Mouse (Mus musculus): Measurements from ENCODE around the gene Mad2l1. TPM values are rescaled to one million over a fixed set of nuclear protein-coding genes. Genes with fewer than 3 reads are reported as not detected.

Gene Mad2l1
- polyA plus RNA-seq, 1 experiment from 2014 or later, result 54.7 TPM

Other genes starting within 250 kb of the Mad2l1 start
- gene Vmn1r32, start 24.7 kb downstream of the Mad2l1 start, polyA plus RNA-seq (2015; fragmentation: Nextera tagmentation; extraction: Ambion mirVana), result 0.04 TPM in 2 replicates
- not detected in 2 replicates for gene Vmn1r33, start 82.9 kb downstream of the Mad2l1 start, polyA plus RNA-seq (2015; fragmentation: Nextera tagmentation; extraction: Ambion mirVana)
- gene Vmn1r34, start 108.5 kb downstream of the Mad2l1 start, polyA plus RNA-seq (2015; fragmentation: Nextera tagmentation; extraction: Ambion mirVana), result not detected in 2 replicates
- not detected in 2 replicates for gene Vmn1r35, start 150.5 kb downstream of the Mad2l1 start, polyA plus RNA-seq (2015; fragmentation: Nextera tagmentation; extraction: Ambion mirVana)
- not detected in 2 replicates for gene Vmn1r36, start 183.8 kb downstream of the Mad2l1 start, polyA plus RNA-seq (2015; fragmentation: Nextera tagmentation; extraction: Ambion mirVana)
- gene Vmn1r37, start 194.0 kb downstream of the Mad2l1 start, polyA plus RNA-seq (2015; fragmentation: Nextera tagmentation; extraction: Ambion mirVana), result not detected in 2 replicates
- gene Vmn1r38, start 247.2 kb downstream of the Mad2l1 start, polyA plus RNA-seq (2015; fragmentation: Nextera tagmentation; extraction: Ambion mirVana), result not detected in 2 replicates

All from liver, embryonic 16.5 days (tissue).